Mouse (Mus musculus): Measurements from ENCODE around the gene Fgf6. TPM values are rescaled to one million over a fixed set of nuclear protein-coding genes. Genes with fewer than 3 reads are reported as not detected.

Fgf6 gene
- 0.06 and 0.08 TPM in 2 replicates for polyA plus RNA-seq (2014; fragmentation: Nextera tagmentation; extraction: Ambion mirVana)

DNA sequence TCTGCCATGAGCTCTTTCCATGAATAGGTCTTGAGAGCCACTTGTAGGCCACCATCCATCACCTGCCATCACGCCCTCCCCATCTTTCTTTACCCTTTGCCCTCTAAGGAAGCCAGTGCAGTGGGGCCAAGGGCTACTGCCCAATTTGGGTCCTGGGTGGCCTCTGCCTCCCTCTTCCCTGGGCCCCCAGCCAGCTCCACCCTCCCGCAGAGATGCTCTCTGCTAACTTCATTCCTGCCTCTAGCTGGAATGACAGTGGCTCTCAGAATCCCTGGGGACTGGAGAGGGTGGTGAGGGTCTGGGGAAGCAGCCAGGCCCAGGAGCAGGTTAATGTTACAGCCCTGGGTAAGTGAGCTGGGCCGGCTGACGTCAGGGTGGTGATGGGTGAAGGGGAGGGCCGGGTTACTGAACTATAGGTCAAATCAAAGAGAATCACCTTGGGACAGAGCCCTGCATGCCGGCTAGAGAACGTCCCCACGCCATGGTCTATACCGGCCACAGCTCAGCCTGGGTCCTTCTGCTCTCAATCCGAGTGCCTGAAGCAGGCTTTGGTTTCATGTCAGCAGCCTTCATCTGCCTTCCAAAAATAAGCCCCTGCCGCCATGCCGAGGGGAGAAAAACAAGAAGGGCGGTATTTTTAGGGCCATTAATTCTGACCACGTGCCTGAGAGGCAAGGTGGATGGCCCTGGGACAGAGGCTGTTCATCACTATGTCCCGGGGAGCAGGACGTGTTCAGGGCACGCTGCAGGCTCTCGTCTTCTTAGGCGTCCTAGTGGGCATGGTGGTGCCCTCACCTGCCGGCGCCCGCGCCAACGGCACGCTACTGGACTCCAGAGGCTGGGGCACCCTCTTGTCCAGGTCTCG, at the start of gene Fgf6:
TSS of gene Fgf6 (plus strand) at position 681 of the 865 bp plus-strand sequence.
- DNase-seq (ENCODE audit: low spot score) (no peak), ATAC-seq (ENCODE audit: insufficient number of reproducible peaks, low FRiP score, low TSS enrichment, low read depth) (no peak)
- H3K4me1 ChIP-seq (ENCODE audit: control insufficient read depth, insufficient read depth, low read length): peaks cover 12% of the 10 kb centered on the region; the same call in 1 of the 2 replicates
- H3K36me3 ChIP-seq (ENCODE audit: control insufficient read depth, insufficient read depth, low read length): no peaks in the 10 kb centered on the region
- WGBS: 75% methylated on average over 26 of the region's 26 CpGs
- no peaks in the 10 kb centered on the region for H3K9me3 ChIP-seq (ENCODE audit: control insufficient read depth, low read length)
- no peak within 1 kb of the TSS for H3K4me3 ChIP-seq (ENCODE audit: low read depth, low read length)
- H3K27me3 ChIP-seq (ENCODE audit: control insufficient read depth, insufficient read depth, low read length): no peaks in the 10 kb centered on the region; the same call in 1 of the 2 replicates
- H3K27ac ChIP-seq (replicated peaks; ENCODE audit: low read depth, low read length): no peak within 1 kb of the TSS
- H3K9ac ChIP-seq (ENCODE audit: low read length): no peak within 1 kb of the TSS
- no peak within 1 kb of the TSS for H3K4me2 ChIP-seq (ENCODE audit: low read depth, severe bottlenecking)

DNA sequence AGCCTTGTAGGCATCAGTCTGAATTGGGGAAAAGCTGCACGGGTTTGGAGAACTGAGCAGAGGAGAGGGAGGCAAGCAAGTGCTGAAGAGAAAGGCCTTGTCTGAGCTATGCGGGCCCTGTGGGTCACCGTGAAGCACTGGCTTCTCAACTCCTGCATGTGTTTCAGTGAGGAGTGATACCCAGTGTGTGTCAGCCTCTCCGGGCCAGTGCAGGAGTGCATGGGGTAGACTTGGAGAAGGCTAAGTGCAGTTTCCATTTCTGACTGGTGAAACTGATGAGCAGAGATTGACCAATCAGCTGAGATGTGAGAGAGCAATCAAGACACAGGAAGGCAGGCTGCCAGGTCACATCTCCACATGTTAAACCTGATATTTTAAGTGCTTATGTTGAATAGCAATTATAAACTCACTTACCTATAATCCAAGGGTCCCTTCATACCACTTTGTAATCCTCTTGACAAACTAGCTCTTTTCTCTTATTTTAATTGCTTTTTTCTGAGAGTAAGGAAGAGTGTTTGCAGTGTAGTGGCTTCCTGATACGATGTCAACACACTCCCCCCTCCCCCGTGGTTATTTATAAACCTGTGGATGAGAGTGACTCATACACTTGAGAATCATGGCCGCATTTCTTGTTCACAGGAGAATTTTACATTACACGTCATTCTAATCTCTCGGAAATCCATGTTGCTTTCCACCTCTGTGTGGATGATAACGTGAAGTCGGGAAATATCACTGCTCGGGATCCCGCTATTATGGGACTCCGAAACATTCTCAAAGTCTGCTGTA, 49.0 kb upstream of the Fgf6 start:
- H3K4me3 ChIP-seq (ENCODE audit: low read depth, low read length): no peak overlapping the region
- no peaks in the 10 kb centered on the region for H3K9me3 ChIP-seq (ENCODE audit: control insufficient read depth, low read length)
- H3K9ac ChIP-seq (ENCODE audit: low read length): no peak overlapping the region
- no peaks in the 10 kb centered on the region for H3K4me1 ChIP-seq (ENCODE audit: control insufficient read depth, insufficient read depth, low read length)
- H3K27me3 ChIP-seq (ENCODE audit: control insufficient read depth, insufficient read depth, low read length): no peaks in the 10 kb centered on the region
- no peak overlapping the region for H3K27ac ChIP-seq (replicated peaks; ENCODE audit: low read depth, low read length)
- DNase-seq (ENCODE audit: low spot score) (no peak), ATAC-seq (ENCODE audit: insufficient number of reproducible peaks, low FRiP score, low TSS enrichment, low read depth) (no peak)
- 92% methylated on average over 14 of the region's 14 CpGs for WGBS
- no peak overlapping the region for H3K4me2 ChIP-seq (ENCODE audit: low read depth, severe bottlenecking)
- H3K36me3 ChIP-seq (ENCODE audit: control insufficient read depth, insufficient read depth, low read length): no peaks in the 10 kb centered on the region

DNA sequence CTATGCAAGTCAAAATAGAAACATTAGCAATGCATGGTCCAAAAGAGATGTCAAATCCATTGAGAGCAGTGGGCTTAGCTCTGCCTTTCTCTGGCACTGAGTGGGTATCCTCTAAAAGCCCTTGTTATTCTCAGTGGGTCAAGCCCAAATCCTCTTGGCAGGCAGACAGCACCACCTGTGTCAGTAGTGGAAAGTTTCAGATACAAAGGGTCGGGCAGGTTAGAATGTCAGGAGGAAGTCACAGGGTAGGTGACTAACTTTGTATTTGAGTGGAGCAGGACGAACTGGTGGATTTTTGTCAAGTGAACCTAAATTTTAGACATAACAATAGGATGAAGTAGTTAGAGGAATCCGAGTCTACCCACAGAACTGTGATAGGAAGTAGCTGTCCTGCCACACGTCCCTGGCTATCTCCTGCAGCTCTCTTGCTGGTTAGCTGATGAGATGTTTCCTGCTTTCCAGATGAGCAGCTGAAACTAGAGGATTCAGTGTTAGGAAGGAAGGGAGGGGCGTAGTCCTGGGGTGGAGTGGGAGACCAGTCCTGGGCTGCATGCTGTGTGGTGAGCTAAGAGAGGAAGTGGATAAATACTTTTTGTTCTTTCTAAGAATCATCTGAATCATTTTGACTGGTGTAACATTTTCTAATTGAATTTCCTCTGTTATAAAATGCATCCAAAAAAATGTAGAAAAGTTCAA, 33.7 kb upstream of the Fgf6 start:
- 67% methylated on average over 5 of the region's 5 CpGs for WGBS
- H3K27me3 ChIP-seq (ENCODE audit: control insufficient read depth, insufficient read depth, low read length): no peaks in the 10 kb centered on the region
- no peak overlapping the region for H3K4me2 ChIP-seq (ENCODE audit: low read depth, severe bottlenecking)
- H3K4me1 ChIP-seq (ENCODE audit: control insufficient read depth, insufficient read depth, low read length): no peaks in the 10 kb centered on the region
- no peak overlapping the region for H3K27ac ChIP-seq (replicated peaks; ENCODE audit: low read depth, low read length)
- ATAC-seq (ENCODE audit: insufficient number of reproducible peaks, low FRiP score, low TSS enrichment, low read depth) (no peak), DNase-seq (ENCODE audit: low spot score) (no peak)
- no peak overlapping the region for H3K4me3 ChIP-seq (ENCODE audit: low read depth, low read length)
- no peak overlapping the region for H3K9ac ChIP-seq (ENCODE audit: low read length)
- no peaks in the 10 kb centered on the region for H3K36me3 ChIP-seq (ENCODE audit: control insufficient read depth, insufficient read depth, low read length)
- H3K9me3 ChIP-seq (ENCODE audit: control insufficient read depth, low read length): no peaks in the 10 kb centered on the region

DNA sequence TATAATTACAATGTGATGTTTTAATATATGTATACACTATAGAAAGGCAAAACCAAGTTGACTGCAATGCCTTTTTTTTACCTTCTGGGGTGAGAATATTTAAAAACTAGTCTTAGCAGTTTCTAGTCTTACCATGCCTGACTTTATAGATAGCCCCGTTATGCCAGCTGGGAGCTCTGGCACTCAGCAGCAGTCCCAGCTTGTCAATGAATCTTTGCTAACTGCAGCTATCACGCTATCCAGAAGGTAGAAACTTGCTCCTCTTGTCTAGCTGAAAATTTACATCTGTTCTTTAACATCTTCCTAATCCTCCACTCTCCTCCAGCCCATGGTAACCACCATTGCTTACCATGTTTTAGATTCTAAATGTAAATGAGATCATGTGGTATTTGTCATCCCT, 21.7 kb upstream of the Fgf6 start:
- WGBS: 63% methylated on average over 2 of the region's 2 CpGs
- ATAC-seq (ENCODE audit: insufficient number of reproducible peaks, low FRiP score, low TSS enrichment, low read depth): no peak

DNA sequence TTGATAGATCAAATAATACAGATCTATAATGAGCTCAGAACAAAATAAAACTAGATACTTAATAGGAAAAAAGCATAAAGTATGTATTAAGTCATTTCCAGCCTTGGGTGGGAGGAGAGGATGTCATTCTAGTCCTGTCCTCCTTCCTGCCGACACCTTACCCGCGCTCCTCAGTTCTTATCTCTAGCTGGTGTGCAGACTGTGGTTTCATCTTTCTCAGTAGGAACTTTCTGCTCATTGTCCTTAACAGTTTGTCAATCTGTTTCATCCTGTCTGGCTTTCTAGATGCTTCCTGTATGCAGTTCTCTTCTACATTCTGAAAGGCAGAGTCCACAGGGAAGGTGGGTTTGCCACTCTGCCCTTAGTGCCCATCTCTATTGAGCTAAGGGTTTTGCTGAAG, 19.9 kb upstream of the Fgf6 start:
- no peak for ATAC-seq (ENCODE audit: insufficient number of reproducible peaks, low FRiP score, low TSS enrichment, low read depth)
- WGBS: 82% methylated on average over 3 of the region's 3 CpGs

More for the DNA sequence above, 21.7 kb upstream of the Fgf6 start:
- no peaks in the 10 kb centered on the region for H3K9me3 ChIP-seq (ENCODE audit: control insufficient read depth, low read length)
- H3K27ac ChIP-seq (replicated peaks; ENCODE audit: low read depth, low read length): no peak overlapping the region
- H3K36me3 ChIP-seq (ENCODE audit: control insufficient read depth, insufficient read depth, low read length): no peaks in the 10 kb centered on the region
- H3K4me3 ChIP-seq (ENCODE audit: low read depth, low read length): no peak overlapping the region
- no peaks in the 10 kb centered on the region for H3K27me3 ChIP-seq (ENCODE audit: control insufficient read depth, insufficient read depth, low read length)
- no peak for DNase-seq (ENCODE audit: low spot score)
- no peak overlapping the region for H3K4me2 ChIP-seq (ENCODE audit: low read depth, severe bottlenecking)
- no peak overlapping the region for H3K9ac ChIP-seq (ENCODE audit: low read length)
- no peaks in the 10 kb centered on the region for H3K4me1 ChIP-seq (ENCODE audit: control insufficient read depth, insufficient read depth, low read length)

DNA sequence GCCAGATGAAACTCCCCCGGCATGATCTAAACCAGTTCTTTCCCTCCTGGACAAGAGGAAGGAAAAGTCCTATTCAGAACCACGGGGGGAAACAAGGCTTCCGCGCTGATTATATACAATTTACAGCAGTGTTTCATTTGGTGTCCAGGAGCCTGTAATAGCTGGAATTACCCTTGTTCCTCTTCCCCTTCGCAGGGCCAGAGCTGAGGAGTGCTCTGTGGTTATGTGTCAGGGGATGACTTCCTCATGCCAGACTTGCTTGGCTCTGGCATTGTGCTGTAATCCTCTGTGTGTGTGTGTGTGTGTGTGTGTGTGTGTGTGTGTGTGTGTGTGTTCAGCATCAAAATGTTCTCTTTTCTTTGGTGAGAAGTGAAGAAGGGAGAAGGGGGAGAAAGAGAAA, 19.0 kb upstream of the Fgf6 start:
- no peaks in the 10 kb centered on the region for H3K27me3 ChIP-seq (ENCODE audit: control insufficient read depth, insufficient read depth, low read length)
- H3K4me1 ChIP-seq (ENCODE audit: control insufficient read depth, insufficient read depth, low read length): no peaks in the 10 kb centered on the region
- no peaks in the 10 kb centered on the region for H3K9me3 ChIP-seq (ENCODE audit: control insufficient read depth, low read length)
- no peak overlapping the region for H3K9ac ChIP-seq (ENCODE audit: low read length)
- 80% methylated on average over 5 of the region's 5 CpGs for WGBS
- no peaks in the 10 kb centered on the region for H3K36me3 ChIP-seq (ENCODE audit: control insufficient read depth, insufficient read depth, low read length)
- H3K4me3 ChIP-seq (ENCODE audit: low read depth, low read length): no peak overlapping the region
- no peak overlapping the region for H3K4me2 ChIP-seq (ENCODE audit: low read depth, severe bottlenecking)
- no peak overlapping the region for H3K27ac ChIP-seq (replicated peaks; ENCODE audit: low read depth, low read length)
- DNase-seq (ENCODE audit: low spot score): no peak
- ATAC-seq (ENCODE audit: insufficient number of reproducible peaks, low FRiP score, low TSS enrichment, low read depth): no peak

More for the DNA sequence above, 19.9 kb upstream of the Fgf6 start:
- H3K9me3 ChIP-seq (ENCODE audit: control insufficient read depth, low read length): no peaks in the 10 kb centered on the region
- H3K4me1 ChIP-seq (ENCODE audit: control insufficient read depth, insufficient read depth, low read length): no peaks in the 10 kb centered on the region
- H3K9ac ChIP-seq (ENCODE audit: low read length): no peak overlapping the region
- no peak overlapping the region for H3K4me2 ChIP-seq (ENCODE audit: low read depth, severe bottlenecking)
- no peak for DNase-seq (ENCODE audit: low spot score)
- no peaks in the 10 kb centered on the region for H3K36me3 ChIP-seq (ENCODE audit: control insufficient read depth, insufficient read depth, low read length)
- no peak overlapping the region for H3K27ac ChIP-seq (replicated peaks; ENCODE audit: low read depth, low read length)
- no peaks in the 10 kb centered on the region for H3K27me3 ChIP-seq (ENCODE audit: control insufficient read depth, insufficient read depth, low read length)
- H3K4me3 ChIP-seq (ENCODE audit: low read depth, low read length): no peak overlapping the region

DNA sequence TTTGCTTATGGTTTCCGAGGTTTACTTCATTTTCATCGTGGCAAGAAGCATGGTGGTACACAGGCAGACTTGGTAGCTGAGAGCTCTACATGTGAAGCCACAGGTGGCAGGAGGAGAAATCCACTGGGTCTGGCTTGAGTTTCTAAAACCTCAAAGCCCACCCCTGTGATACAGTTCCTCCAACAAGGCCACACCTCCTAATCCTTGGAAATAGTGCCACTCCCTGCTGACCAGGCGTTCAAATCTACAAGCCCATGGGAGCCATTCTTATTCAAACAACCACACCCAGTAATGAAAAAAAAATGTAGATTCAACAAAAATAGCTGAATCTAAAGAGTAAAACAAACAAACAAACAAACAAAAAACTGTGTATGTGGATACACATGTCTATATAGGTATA, 9.7 kb upstream of the Fgf6 start:
- H3K27ac ChIP-seq (replicated peaks; ENCODE audit: low read depth, low read length): no peak overlapping the region
- H3K36me3 ChIP-seq (ENCODE audit: control insufficient read depth, insufficient read depth, low read length): no peaks in the 10 kb centered on the region
- H3K9me3 ChIP-seq (ENCODE audit: control insufficient read depth, low read length): no peaks in the 10 kb centered on the region
- H3K27me3 ChIP-seq (ENCODE audit: control insufficient read depth, insufficient read depth, low read length): no peaks in the 10 kb centered on the region
- WGBS: 94% methylated on average over 3 of the region's 3 CpGs
- no peak for DNase-seq (ENCODE audit: low spot score)
- no peak overlapping the region for H3K9ac ChIP-seq (ENCODE audit: low read length)
- H3K4me3 ChIP-seq (ENCODE audit: low read depth, low read length): no peak overlapping the region
- ATAC-seq (ENCODE audit: insufficient number of reproducible peaks, low FRiP score, low TSS enrichment, low read depth): no peak
- H3K4me1 ChIP-seq (ENCODE audit: control insufficient read depth, insufficient read depth, low read length): no peaks in the 10 kb centered on the region
- H3K4me2 ChIP-seq (ENCODE audit: low read depth, severe bottlenecking): no peak overlapping the region

DNA sequence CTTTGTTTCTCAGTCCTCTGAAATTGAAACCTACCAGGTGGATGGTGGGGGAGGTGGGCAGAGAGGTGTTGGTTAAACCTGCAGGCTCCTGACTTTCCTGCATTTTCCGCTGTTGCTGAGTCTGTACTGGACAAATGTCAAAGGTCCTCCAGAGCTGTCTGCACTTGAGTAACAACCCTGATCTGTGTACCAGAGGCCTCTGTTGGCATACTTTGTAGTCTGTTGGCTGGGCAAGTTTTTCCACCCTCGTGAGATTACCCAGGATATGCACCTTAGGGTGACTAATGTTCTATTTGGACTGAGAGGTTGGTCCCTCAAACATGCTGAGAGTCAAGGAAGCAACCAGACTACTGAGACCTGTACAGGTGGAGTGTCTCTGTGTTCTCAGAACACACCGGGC, 8.8 kb upstream of the Fgf6 start:
- Histone ChIP-seq H3K4me1 (ENCODE audit: control insufficient read depth, insufficient read depth, low read length) (no peaks in the 10 kb centered on the region), H3K27me3 (ENCODE audit: control insufficient read depth, insufficient read depth, low read length) (no peaks in the 10 kb centered on the region), H3K27ac (replicated peaks; ENCODE audit: low read depth, low read length) (no peak overlapping the region), H3K36me3 (ENCODE audit: control insufficient read depth, insufficient read depth, low read length) (no peaks in the 10 kb centered on the region), H3K4me2 (ENCODE audit: low read depth, severe bottlenecking) (no peak overlapping the region), H3K4me3 (ENCODE audit: low read depth, low read length) (no peak overlapping the region), H3K9me3 (ENCODE audit: control insufficient read depth, low read length) (no peaks in the 10 kb centered on the region), H3K9ac (ENCODE audit: low read length) (no peak overlapping the region)
- 86% methylated on average over 3 of the region's 3 CpGs for WGBS
- ATAC-seq (ENCODE audit: insufficient number of reproducible peaks, low FRiP score, low TSS enrichment, low read depth) (no peak), DNase-seq (ENCODE audit: low spot score) (no peak)

Data from limb, embryonic 11.5 days (tissue).